Mouse (Mus musculus) gastrocnemius, postnatal 14 days (tissue): ENCODE results near the gene Col9a1. TPM values are rescaled to one million over a fixed set of nuclear protein-coding genes. Genes with fewer than 3 reads are reported as not detected.

Source experiments
- DNase-seq: peaks from one replicate; pipeline ENCODE4 v3.0.0; 2021; ENCODE audit warnings: mixed read lengths
- intact Hi-C: fragments of 180-260 bp; cut with DNase I; formaldehyde crosslinking; loops from one replicate; pipeline ENCODE4 v1.15.1; 2025; ENCODE audit warnings: low total_unique reads
- total RNA-seq, 2 experiments: library from RNA; stranded (reverse); gene quantifications; 2 replicates each; pipeline ENCODE4 v1.2.3; 2021

Col9a1 gene
- total RNA-seq, 2 experiments from 2014 or later: 0.31 to 0.45 TPM

GRCm38 (mm10) chr1:24195951-24196517, 18.6 kb downstream of the Col9a1 start:
- DNase-seq: no peak

DNA sequence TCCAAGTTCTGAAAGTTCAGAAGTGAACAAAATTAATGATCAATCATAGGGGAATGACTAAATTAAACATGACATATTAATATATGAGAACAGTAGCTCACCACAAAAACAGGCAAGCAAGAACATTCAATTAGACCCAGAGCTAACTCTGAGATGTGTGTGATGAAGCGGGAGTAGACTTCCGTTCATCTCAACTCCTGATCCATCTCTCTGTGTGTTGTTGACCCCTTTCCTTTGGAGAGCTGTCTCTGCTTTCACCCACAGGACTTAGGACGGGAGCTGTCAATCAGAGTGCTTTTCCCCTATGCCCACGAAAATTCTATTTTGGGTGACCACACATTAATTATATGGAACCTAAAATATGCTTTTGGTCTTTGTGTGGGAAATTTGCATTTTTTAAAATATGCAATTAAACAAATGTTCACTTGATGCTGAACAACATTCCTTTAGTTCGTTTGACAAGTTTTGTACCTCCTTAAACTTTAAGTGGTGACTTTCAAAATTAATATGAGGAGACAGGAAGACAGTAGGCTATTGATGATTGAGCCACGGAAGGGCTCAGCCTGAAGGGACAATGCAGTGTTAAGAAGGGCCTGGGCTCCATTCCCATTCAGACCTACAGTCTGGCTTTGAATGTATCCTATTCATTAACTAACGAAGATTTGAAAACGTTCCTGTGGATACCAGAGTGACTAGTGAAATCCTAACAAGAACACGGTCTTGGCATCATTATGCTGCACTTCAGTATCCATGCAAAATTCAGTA, 34.4 kb downstream of the Col9a1 start:
- intact Hi-C loops: no loop called here
- no peak for DNase-seq

More at GRCm38 (mm10) chr1:24195951-24196517, 18.6 kb downstream of the Col9a1 start:
- intact Hi-C loops: no loop called here

DNA sequence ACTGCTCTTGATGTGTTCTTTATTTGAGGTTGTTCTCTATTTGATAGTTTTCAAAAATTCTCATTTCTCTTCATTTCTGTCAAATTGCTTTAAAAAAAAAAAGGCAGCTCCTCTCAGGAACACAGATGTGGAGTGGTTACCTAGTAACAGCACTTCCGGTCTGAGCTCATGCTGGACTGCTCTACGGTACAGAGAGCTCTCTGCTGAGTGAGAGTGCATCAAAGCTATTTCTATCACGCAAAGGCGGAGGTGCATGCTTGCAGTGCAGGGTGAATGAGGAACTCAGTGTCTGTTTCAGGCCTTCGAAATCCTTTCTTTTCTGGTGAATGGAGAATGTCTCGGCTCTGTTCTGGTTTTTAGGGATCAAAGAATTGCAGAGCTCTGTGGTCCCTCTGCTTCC, 41.6 kb downstream of the Col9a1 start:
- intact Hi-C loops: no loop called here
- DNase-seq: no peak

GRCm38 (mm10) chr1:24222231-24222630, 44.8 kb downstream of the Col9a1 start:
- DNase-seq: no peak
- intact Hi-C loops: no loop called here

DNA sequence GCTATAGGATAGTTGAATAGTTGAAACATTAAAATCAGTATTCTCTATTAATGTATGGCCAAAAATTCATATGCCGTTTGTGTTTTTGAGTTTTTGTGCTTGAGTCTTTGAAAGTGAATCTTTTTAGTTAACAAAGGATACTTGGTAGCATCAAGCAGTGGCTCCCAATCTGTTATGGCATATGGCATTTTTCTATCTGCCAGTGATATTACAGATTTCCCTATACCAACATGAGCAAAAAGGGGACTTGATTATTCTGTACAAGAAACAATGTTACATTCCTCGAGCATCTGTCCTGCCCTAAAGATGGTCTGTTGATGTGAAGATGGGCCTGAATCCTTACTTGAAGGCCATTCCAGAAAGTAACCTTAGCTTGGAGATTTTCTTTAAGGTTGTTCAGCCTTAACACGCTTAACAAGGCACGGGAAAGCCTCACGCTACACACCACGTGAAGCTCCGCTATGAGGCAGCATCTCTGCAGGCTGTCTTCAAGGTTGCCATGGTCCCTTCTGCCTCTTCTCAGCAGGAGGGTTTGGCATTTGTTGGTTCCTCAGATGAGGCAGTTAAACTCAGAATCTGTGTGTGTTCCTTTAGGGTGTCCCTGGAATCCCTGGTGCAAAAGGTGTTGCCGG, 45.7 kb downstream of the Col9a1 start:
- intact Hi-C loops: no loop called here

GRCm38 (mm10) chr1:24225825-24226526, 48.6 kb downstream of the Col9a1 start:
- intact Hi-C loops: no loop called here
- DNase-seq: no peak

More for the DNA sequence above, 45.7 kb downstream of the Col9a1 start:
- no peak for DNase-seq

DNA sequence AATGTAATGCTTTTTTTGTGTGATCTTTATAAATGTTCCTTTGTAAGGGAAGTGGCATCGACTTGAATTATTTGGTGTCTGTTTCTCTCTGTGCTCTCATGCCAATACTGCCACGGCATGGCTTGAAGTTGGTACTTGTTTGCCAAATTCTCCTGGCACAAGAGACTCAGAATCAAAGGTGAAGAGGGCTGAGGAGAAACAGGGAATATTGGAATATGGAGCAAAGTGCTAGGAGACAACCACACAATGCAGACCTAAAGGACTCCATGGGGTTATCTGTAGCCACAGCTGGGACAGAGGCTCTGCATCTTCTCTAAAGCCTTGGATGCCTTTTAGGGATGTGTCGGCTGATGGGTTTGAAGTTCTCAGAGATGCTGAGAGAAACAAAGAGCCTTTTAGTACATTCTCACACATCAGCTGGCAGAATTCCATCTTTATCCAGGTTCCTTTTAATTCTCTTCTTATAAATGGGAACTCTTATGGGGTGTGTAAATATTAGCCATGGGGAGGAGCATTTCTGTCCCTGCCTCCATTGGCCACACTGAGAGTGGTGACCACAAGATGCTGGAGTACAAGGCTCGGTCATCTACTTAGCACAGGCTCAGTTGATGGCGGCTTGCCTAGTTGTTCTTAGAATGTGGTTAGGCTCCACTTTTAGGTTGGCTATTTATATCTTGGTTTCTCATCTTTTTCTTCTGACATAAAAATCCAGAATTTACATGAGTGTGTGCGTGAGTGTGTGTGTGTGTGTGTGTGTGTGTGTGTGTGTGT, 49.7 kb downstream of the Col9a1 start:
- DNase-seq: no peak
- intact Hi-C loops: no loop called here

- no peak for DNase-seq
- intact Hi-C loops: no loop called here
Measured at GRCm38 (mm10) chr1:24229552-24229951, 52.1 kb downstream of the Col9a1 start.

GRCm38 (mm10) chr1:24230428-24230827, 53.0 kb downstream of the Col9a1 start:
- intact Hi-C loops: no loop called here
- no peak for DNase-seq

GRCm38 (mm10) chr1:24231504-24232270, 54.3 kb downstream of the Col9a1 start:
- DNase-seq: no peak
- intact Hi-C loops: no loop called here

DNA sequence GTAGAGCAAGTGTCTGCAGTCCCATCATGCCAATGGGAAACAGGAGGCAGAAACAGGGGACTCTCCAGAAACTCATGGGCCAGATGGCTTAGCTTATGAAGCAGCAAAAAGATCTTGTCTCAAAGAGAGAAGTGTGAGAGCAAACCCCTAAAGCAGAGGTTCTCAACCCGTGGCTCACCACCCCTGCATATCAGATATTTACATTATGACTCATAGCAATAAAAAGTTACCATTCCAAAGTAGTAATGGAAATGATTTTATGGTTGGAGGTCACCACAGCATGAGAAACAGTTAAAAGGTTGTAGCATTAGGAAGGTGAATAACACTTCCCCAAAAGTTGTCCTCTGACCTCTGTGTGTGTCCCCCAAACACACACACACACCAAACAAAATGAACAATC, 58.9 kb downstream of the Col9a1 start:
- DNase-seq: no peak
- intact Hi-C loops: no loop called here

DNA sequence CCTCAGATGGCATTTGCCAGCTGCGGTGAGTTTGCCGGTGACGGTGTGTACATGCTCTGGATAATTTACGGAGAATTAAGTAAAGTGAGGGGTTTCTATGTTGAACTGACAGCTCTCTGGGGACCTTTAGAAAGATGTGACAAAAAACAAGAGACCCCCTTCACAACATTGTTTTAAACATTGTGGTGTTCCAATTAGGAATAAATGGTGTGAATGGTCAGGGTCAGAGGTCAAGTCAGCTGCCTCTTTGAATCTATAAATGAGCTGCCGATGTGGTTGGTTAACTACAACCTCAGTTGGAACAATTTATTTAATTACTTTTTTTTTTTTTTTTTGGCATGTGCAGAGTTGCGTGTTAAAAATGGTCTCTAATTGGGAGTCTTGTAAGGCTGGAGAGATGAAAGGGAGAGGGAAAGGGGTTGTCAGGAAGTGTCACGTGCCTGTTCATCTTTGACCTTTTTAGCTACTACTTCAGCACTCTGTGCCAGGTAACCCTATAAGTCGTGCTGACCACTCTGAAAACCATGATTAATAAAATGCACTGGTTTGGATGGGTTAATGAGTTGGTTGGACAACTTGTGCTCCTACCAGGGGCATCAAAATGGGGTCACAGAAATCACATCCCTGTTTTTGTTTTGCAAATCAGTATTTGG, 62.8 kb downstream of the Col9a1 start:
- intact Hi-C loops: loop anchor here (10.0 kb wide), 1 partner anchor 105 kb away; no protein-coding TSS in a partner anchor

GRCm38 (mm10) chr1:24244931-24245330, 67.5 kb downstream of the Col9a1 start:
- intact Hi-C loops: loop anchor here (10.0 kb wide), 1 partner anchor 110 kb away; no protein-coding TSS in a partner anchor
- no peak for DNase-seq

More for the DNA sequence above, 62.8 kb downstream of the Col9a1 start:
- DNase-seq: no peak

GRCm38 (mm10) chr1:24245700-24246375, 68.4 kb downstream of the Col9a1 start:
- no peak for DNase-seq
- intact Hi-C loops: loop anchor here (10.0 kb wide), 1 partner anchor 111 kb away; no protein-coding TSS in a partner anchor

DNA sequence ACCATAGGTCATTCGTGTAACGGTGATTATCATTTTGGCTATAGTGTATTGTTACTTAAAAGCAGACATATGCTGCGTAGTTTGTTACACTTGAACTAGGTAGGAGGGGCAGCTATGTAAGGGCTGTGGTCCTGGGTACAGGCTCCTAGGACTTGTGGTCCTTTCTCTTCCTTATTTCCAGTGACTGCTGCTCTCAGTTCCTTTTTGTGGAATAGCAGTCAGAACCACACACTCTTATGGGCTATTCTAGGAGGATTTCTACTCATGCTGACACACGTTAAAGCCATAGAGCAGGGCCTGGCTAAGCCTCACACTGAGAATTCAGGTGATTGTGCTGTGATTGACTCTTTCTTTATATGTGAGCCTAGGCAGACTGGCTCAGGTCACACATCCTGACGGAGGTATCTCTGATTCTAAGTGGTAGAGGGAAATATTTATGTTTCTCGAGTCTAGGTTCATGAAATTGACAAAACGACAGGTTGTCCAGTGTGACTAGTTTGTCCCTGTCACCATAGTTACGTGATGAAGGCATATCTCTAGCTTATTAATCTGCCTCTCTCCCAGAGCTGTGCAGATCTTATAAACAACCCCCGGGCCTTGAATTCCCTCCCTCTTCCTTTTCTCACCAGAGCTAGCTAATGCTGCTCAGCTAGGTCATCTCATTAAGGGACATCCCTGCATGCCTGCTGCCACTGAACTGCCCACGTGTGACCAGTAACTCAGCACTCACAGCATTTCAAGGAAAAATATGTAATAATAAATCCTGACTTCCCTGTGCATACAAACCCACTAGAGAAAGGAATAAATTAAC, 71.1 kb downstream of the Col9a1 start:
- DNase-seq: no peak
- intact Hi-C loops: loop anchor here (10.0 kb wide), 1 partner anchor 114 kb away; no protein-coding TSS in a partner anchor

GRCm38 (mm10) chr1:24249105-24249664, 71.8 kb downstream of the Col9a1 start:
- no peak for DNase-seq
- intact Hi-C loops: loop anchor here (10.0 kb wide), 1 partner anchor 114 kb away; no protein-coding TSS in a partner anchor
